Comparison of ENCODE assay signal across 7 mouse cellular contexts in genomic region chr7:47008168-47008993, GRCm38 (mm10). TPM values are rescaled to one million over a fixed set of nuclear protein-coding genes. Genes with fewer than 3 reads are reported as not detected.
DNase-seq lines count a peak whose midpoint lies in the region; ATAC-seq lines count a peak whose summit lies in the region.

Gene Spty2d1, minus strand, starts transcription at chr7:47008411.

- H3K4me2 ChIP-seq in intestine, embryonic 15.5 days (replicated peaks): peak within 1 kb of the TSS; percentile 72

- intact Hi-C loops in gastrocnemius, postnatal 36 days (cut with DNase I): no loop called here
- intact Hi-C loops in left cerebral cortex, postnatal 25 days (cut with DNase I): loop anchor here (2.0 to 5.0 kb wide), 2 partner anchors 50 to 211 kb away; partner anchors contain the start of genes Gtf2h1, Hps5 and Uevld

- peak within 1 kb of the TSS; percentile 73 for H3K9ac ChIP-seq in intestine, embryonic 15.5 days

- peaks cover 14% of the 10 kb centered on the region for H3K4me1 ChIP-seq in intestine, embryonic 15.5 days (replicated peaks)
- H3K4me1 ChIP-seq in midbrain, embryonic 10.5 days: peaks cover 40% of the 10 kb centered on the region

- peak; percentile 98 for DNase-seq in adrenal gland, adult 2 months
- peak; percentile 98 for DNase-seq in embryo, embryonic 11.5 days (ENCODE audit: low read depth, low spot score)
- DNase-seq in gastrocnemius, postnatal 36 days: peak; percentile 98 to 99
- DNase-seq in left cerebral cortex, postnatal 25 days (ENCODE audit: low spot score in 2 of 2): peak; percentile 99 to 100
- peak; percentile 95 for DNase-seq in midbrain, embryonic 10.5 days (ENCODE audit: low spot score)
- DNase-seq in right cerebral cortex, postnatal 4 days: peak; percentile 99

- peak; percentile 95 for ATAC-seq in intestine, embryonic 15.5 days

- H3K4me3 ChIP-seq in intestine, embryonic 15.5 days (replicated peaks): peak within 1 kb of the TSS; percentile 65
- peak within 1 kb of the TSS; percentile 77 for H3K4me3 ChIP-seq in midbrain, embryonic 10.5 days

- H3K27me3 ChIP-seq in intestine, embryonic 15.5 days (replicated peaks): no peaks in the 10 kb centered on the region
- H3K27me3 ChIP-seq in midbrain, embryonic 10.5 days (ENCODE audit: low read depth, poor library complexity, severe bottlenecking): no peaks in the 10 kb centered on the region

- peak within 1 kb of the TSS; percentile 94 for H3K27ac ChIP-seq in intestine, embryonic 15.5 days
- H3K27ac ChIP-seq in midbrain, embryonic 10.5 days (replicated peaks): peak within 1 kb of the TSS; percentile 88

- H3K9me3 ChIP-seq in intestine, embryonic 15.5 days: no peaks in the 10 kb centered on the region
- H3K9me3 ChIP-seq in midbrain, embryonic 10.5 days (replicated peaks): no peaks in the 10 kb centered on the region

- WGBS in intestine, embryonic 15.5 days: under 1% methylated on average over 57 of the region's 57 CpGs
- under 1% methylated on average over 57 of the region's 57 CpGs for WGBS in midbrain, embryonic 10.5 days

- no peaks in the 10 kb centered on the region for H3K36me3 ChIP-seq in intestine, embryonic 15.5 days
- H3K36me3 ChIP-seq in midbrain, embryonic 10.5 days: no peaks in the 10 kb centered on the region

RNA-seq across cellular contexts. Expression of gene Spty2d1, which starts in this region (rescaled TPM):
- total RNA-seq in adrenal gland, adult 2 months (2021): 10 to 100 TPM; 16.6 to 20.5 TPM
- 2.7 and 4.4 TPM in 2 replicates for polyA plus RNA-seq in adrenal gland, adult 2 months (2012; rRNA removed)
- 1 to 10 TPM; 3.8 to 4.7 TPM for total RNA-seq in gastrocnemius, postnatal 36 days (2021)
- polyA plus RNA-seq in intestine, embryonic 15.5 days (2015; fragmentation: Nextera tagmentation; extraction: Ambion mirVana): 16.5 and 17.2 TPM in 2 replicates
- 10 to 100 TPM; 13.8 to 13.9 TPM for total RNA-seq in left cerebral cortex, postnatal 25 days (2021)
- 11.1 and 12.8 TPM in 2 replicates for polyA plus RNA-seq in midbrain, embryonic 10.5 days (2016; fragmentation: Nextera tagmentation; extraction: Ambion mirVana)

Comparison
In these comparisons a context has a peak if more than half of its experiments do, and no peak if none do; other contexts are left out.
1. Peak in every context shown above with its lines: DNase-seq, ATAC-seq, H3K4me3 ChIP-seq and H3K27ac ChIP-seq.